Mouse (Mus musculus) intestine, postnatal 0 days (tissue): ENCODE results near the gene Efcab12. TPM values are rescaled to one million over a fixed set of nuclear protein-coding genes. Genes with fewer than 3 reads are reported as not detected.
A peak's percentile ranks its signal among the peaks of the same experiment; 100 is the strongest.

Experiments used
- ATAC-seq: fragments of 200-750 bp; cut with Nextera tagmentation; 2 replicates; pipeline ENCODE4 v1.8.0; 2017; ENCODE audit warnings: mild to moderate bottlenecking, moderate TSS enrichment, moderate library complexity
- H3K27ac ChIP-seq: fragments of 300-500 bp; sonication (generic); 2 replicates; pipeline ENCODE4 v1.5.1; 2014; ENCODE audit warnings: mild to moderate bottlenecking, low read depth, low read length, moderate library complexity
- H3K27me3 ChIP-seq: fragments of 300-500 bp; sonication (generic); replicated peaks from 2 replicates; pipeline ENCODE4 v1.6.1; 2014; ENCODE audit warnings: low read length, mixed read lengths; ENCODE audit not compliant: control insufficient read depth, insufficient read depth
- H3K36me3 ChIP-seq: fragments of 300-500 bp; sonication (generic); 2 replicates; pipeline ENCODE4 v1.6.1; 2014; ENCODE audit warnings: mild to moderate bottlenecking, moderate library complexity; ENCODE audit not compliant: control insufficient read depth, insufficient read depth
- H3K4me1 ChIP-seq: fragments of 300-500 bp; sonication (generic); replicated peaks from 2 replicates; pipeline ENCODE4 v1.6.1; 2014; ENCODE audit warnings: antibody characterized with exemption, low read length, mixed read lengths; ENCODE audit not compliant: control insufficient read depth, insufficient read depth
- H3K4me2 ChIP-seq: fragments of 300-500 bp; sonication (generic); replicated peaks from 2 replicates; pipeline ENCODE4 v1.6.1; 2014; ENCODE audit warnings: low read depth, mild to moderate bottlenecking, moderate library complexity
- H3K4me3 ChIP-seq: fragments of 300-500 bp; sonication (generic); 2 replicates; pipeline ENCODE4 v1.5.1; 2014; ENCODE audit warnings: low read depth, low read length
- H3K9ac ChIP-seq: fragments of 300-500 bp; sonication (generic); 2 replicates; pipeline ENCODE4 v1.6.1; 2014; ENCODE audit warnings: mild to moderate bottlenecking, low read depth, low read length
- H3K9me3 ChIP-seq: fragments of 300-500 bp; sonication (generic); 2 replicates; pipeline ENCODE4 v1.6.1; 2016; ENCODE audit warnings: mixed run types; ENCODE audit not compliant: control insufficient read depth
- CTCF ChIP-seq: sonication (generic); IDR thresholded peaks from 2 replicates; pipeline ENCODE4 v1.5.1; 2016; ENCODE audit warnings: low read depth, mild to moderate bottlenecking, control low read depth, antibody characterized with exemption, moderate library complexity
- WGBS: fragments of 180-500 bp; shearing (Covaris S2); extraction: QIAGEN DNeasy Blood & Tissue Kit; methylation state at CpG from one replicate; pipeline ENCODE4 v1.1.7; 2014; 5-methylcytosine and 5-hydroxymethylcytosine counted together
- polyA plus RNA-seq: library from polyadenylated mRNA; unstranded; fragments of >200 nt; fragmentation: Nextera tagmentation; extraction: Ambion mirVana; gene quantifications from 2 replicates; pipeline ENCODE4 v1.2.1, GENCODE M21; 2015

Gene Efcab12
- polyA plus RNA-seq, 1 experiment from 2014 or later, result 0.05 TPM

DNA sequence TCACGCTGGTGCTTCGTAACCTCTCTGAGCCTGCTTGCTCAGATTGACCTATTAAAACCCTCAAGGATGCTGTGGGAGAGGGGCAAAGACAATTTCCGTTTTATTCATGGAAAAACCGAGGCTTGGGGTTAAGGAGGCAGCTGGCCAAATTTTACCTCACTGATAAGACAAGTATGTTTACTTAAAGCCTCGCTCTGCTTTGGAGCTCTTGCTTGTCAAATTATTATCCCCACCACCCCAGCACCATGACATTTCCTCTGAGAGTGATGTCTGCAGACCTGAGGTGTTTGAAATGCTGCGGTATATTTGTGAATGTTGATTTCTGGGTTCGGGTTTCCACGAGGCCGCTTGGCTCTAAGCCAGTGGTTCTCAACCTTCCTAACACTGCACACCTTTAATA lies 61.8 kb downstream of the Efcab12 start:
- H3K4me3 ChIP-seq, result no peak overlapping the region
- 0 out of 2 replicates have a peak overlapping the region, but pooled peaks have one; percentile 4 for H3K4me2 ChIP-seq
- H3K4me1 ChIP-seq, result no peaks in the 10 kb centered on the region
- H3K9ac ChIP-seq, result no peak overlapping the region
- H3K36me3 ChIP-seq, result no peaks in the 10 kb centered on the region; the same call in 1 of the 2 replicates
- WGBS, result 31% methylated on average over 9 of the region's 9 CpGs
- H3K27ac ChIP-seq, result no peak overlapping the region
- no peak for ATAC-seq
- H3K9me3 ChIP-seq, result no peaks in the 10 kb centered on the region
- H3K27me3 ChIP-seq, result no peaks in the 10 kb centered on the region
- no peak for TF ChIP-seq CTCF

DNA sequence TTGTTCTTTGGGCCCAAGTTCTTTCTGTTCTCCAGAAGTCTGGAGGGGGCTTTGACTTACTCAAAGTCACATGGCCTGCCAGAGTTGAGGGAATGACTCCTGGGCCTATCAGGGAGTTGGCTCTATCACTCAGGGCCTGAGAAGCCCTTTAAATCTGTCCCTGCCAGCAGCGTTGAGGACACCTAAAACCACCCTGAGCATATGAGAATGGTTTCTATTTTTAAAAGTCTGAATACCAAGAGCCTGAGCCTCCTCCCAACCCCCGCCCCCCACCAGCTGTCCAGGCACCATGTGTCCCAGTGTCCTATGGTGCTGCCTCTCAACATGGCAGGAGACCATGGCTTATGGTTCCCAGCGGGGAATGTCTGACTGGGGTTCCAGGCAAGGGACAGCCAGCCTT lies 62.4 kb downstream of the Efcab12 start:
- H3K36me3 ChIP-seq, result no peaks in the 10 kb centered on the region
- H3K4me2 ChIP-seq, result peak overlapping the region; percentile 82
- no peak for TF ChIP-seq CTCF
- no peaks in the 10 kb centered on the region for H3K27me3 ChIP-seq
- H3K4me1 ChIP-seq, result no peaks in the 10 kb centered on the region
- H3K4me3 ChIP-seq, result no peak overlapping the region
- ATAC-seq, result no peak
- H3K9me3 ChIP-seq, result no peaks in the 10 kb centered on the region
- WGBS, result 60% methylated on average over 3 of the region's 3 CpGs
- no peak overlapping the region for H3K9ac ChIP-seq
- H3K27ac ChIP-seq, result no peak overlapping the region

DNA sequence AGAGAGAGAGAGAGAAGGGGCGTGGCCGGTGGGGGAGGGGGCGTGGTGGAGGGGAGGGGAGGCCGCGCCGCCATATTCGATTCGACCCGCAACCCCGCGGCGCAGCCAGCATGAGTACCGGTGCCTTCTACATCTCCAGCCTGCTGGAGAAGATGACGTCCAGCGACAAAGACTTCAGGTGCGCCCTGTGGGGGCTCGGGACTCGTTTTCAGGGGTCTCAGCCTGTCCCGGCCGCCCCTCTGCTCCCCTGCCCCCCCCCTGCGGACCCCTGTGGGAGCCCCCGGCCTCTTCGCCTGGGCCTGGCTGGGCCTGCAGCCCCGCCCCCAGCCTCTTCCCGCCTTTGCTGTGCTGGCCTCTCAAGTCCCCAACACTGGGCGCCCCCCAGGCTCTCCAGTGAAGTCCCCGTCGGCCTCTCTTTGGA lies 63.7 kb downstream of the Efcab12 start, which contains the start of gene Cand2:
Cand2 (plus strand) TSS at position 38 of the 421 bp plus-strand sequence.
- H3K36me3 ChIP-seq, result no peaks in the 10 kb centered on the region
- peak within 1 kb of the TSS; percentile 57 for H3K9ac ChIP-seq
- peak within 1 kb of the TSS; percentile 82 for H3K4me2 ChIP-seq
- ATAC-seq, result no peak
- H3K27ac ChIP-seq, result no peak within 1 kb of the TSS
- no peaks in the 10 kb centered on the region for H3K4me1 ChIP-seq
- TF ChIP-seq CTCF, result no peak
- H3K4me3 ChIP-seq, result peak within 1 kb of the TSS; percentile 55
- no peaks in the 10 kb centered on the region for H3K9me3 ChIP-seq
- 4% methylated on average over 12 of the region's 28 CpGs for WGBS
- H3K27me3 ChIP-seq, result no peaks in the 10 kb centered on the region

GRCm38 (mm10) chr6:115773966-115774413 lies 64.2 kb downstream of the Efcab12 start:
- no peak for ATAC-seq

DNA sequence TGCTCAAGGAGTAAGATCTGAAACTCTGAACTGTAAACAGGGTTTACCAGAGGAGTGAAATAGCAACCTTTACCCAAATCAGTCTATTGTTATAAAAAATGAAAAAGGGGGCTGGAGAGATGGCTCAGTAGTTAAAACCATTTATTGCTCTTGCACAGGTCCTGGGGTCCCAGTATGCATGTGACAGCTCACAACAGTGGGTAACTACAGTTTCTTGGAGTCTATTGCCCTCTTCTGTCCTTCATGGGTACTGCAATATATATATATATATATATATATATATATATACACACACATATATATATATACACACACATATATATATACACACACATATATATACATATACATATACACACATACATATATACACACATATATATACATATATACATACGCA lies 65.6 kb downstream of the Efcab12 start:
- no peaks in the 10 kb centered on the region for H3K9me3 ChIP-seq
- H3K4me2 ChIP-seq, result no peak overlapping the region
- peak; percentile 55 for TF ChIP-seq CTCF
- WGBS, result 92% methylated on average over 1 of the region's 1 CpGs
- H3K9ac ChIP-seq, result no peak overlapping the region
- no peak for ATAC-seq
- no peaks in the 10 kb centered on the region for H3K4me1 ChIP-seq
- no peaks in the 10 kb centered on the region for H3K27me3 ChIP-seq
- H3K36me3 ChIP-seq, result no peaks in the 10 kb centered on the region
- H3K27ac ChIP-seq, result no peak overlapping the region
- H3K4me3 ChIP-seq, result no peak overlapping the region

More at GRCm38 (mm10) chr6:115773966-115774413, 64.2 kb downstream of the Efcab12 start:
- Histone ChIP-seq H3K4me2 (peak overlapping the region; percentile 82), H3K4me3 (peak overlapping the region; percentile 55), H3K9me3 (no peaks in the 10 kb centered on the region), H3K4me1 (no peaks in the 10 kb centered on the region), H3K27me3 (no peaks in the 10 kb centered on the region), H3K36me3 (no peaks in the 10 kb centered on the region), H3K27ac (no peak overlapping the region), H3K9ac (no peak overlapping the region)
- no peak for TF ChIP-seq CTCF
- under 1% methylated on average over 14 of the region's 14 CpGs for WGBS

GRCm38 (mm10) chr6:115772201-115772600 lies 66.0 kb downstream of the Efcab12 start:
- H3K4me3 ChIP-seq, result no peak overlapping the region
- H3K36me3 ChIP-seq, result no peaks in the 10 kb centered on the region
- no peak overlapping the region for H3K9ac ChIP-seq
- H3K9me3 ChIP-seq, result no peaks in the 10 kb centered on the region
- H3K4me1 ChIP-seq, result no peaks in the 10 kb centered on the region
- no peaks in the 10 kb centered on the region for H3K27me3 ChIP-seq
- no peak overlapping the region for H3K27ac ChIP-seq
- H3K4me2 ChIP-seq, result no peak overlapping the region
- ATAC-seq, result no peak
- peak; percentile 37; the same call in 1 of the 2 replicates for TF ChIP-seq CTCF
- 82% methylated on average over 6 of the region's 6 CpGs for WGBS

DNA sequence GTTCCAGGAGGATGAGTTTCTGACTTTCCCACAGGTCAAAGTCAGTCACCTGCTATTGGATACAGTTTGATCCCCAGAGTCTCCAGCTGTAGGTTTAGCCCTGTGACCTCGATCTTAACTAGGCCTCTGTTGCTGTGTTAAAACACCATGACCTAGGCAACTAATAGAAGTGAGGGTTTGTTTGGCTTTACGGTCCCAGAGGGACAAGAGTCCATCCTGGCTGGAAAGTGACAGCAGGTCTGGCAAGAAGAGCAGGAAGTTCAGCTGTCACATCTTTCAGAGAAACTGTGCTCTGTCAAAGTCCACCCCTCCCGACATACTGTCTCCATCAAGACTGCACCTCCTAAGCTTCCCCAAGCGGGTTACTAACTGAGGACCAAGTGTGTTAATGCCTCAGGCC lies 67.4 kb downstream of the Efcab12 start:
- peak; percentile 18; the same call in 1 of the 2 replicates for ATAC-seq
- Histone ChIP-seq H3K27me3 (no peaks in the 10 kb centered on the region), H3K36me3 (no peaks in the 10 kb centered on the region), H3K9me3 (no peaks in the 10 kb centered on the region), H3K4me3 (no peak overlapping the region), H3K4me2 (no peak overlapping the region), H3K9ac (no peak overlapping the region), H3K27ac (no peak overlapping the region), H3K4me1 (no peaks in the 10 kb centered on the region)
- TF ChIP-seq CTCF, result no peak
- 44% methylated on average over 4 of the region's 4 CpGs for WGBS
